Mouse (Mus musculus): Measurements from ENCODE around the gene Dusp6.

DNA sequence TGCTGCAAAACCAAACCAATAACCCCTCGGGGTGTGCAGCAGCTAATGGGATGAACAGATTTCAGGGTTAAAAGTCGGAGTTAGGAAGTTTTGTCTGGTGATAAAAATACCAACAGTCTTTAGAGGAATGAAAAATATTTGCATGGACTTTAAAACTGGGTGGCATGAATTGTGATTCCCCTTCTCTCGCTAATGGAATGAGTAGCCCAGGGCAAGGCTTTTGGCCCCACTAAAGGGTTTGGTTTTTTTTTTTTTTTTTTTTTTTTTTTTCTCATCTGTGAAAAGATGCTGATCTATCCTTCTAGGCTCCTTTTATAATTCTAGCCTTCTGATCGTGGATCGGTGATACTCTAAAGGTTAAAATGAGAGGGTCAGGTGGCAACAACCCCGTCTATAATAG, 6.7 kb downstream of the Dusp6 start:
- TF ChIP-seq FOSL1 (IDR thresholded peaks at IDR 0.05; ENCODE audit: insufficient read depth, low read length, poor library complexity, severe bottlenecking) (no peak), USF1 (IDR thresholded peaks at IDR 0.05; ENCODE audit: low read depth) (no peak), MYOG (IDR thresholded peaks at IDR 0.05; ENCODE audit: control insufficient read depth, extremely low read depth, insufficient read length) (no peak), CTCF (IDR thresholded peaks at IDR 0.05; ENCODE audit: control insufficient read depth, insufficient read depth, insufficient read length) (no peak)
